Mouse (Mus musculus): ENCODE results near the gene Ccdc14. TPM values are rescaled to one million over a fixed set of nuclear protein-coding genes. Genes with fewer than 3 reads are reported as not detected.

Gene Ccdc14
- polyA plus RNA-seq, 2 experiments = 6.4 to 9.1 TPM

- Histone ChIP-seq H3K4me3 (replicated peaks; ENCODE audit: low read length) (no peak overlapping the region), H3K27ac (replicated peaks; ENCODE audit: low read depth, low read length) (no peak overlapping the region), H3K9ac (ENCODE audit: low read depth, low read length, severe bottlenecking) (no peak overlapping the region), H3K36me3 (ENCODE audit: control insufficient read depth, insufficient read depth, low read length) (no peaks in the 10 kb centered on the region), H3K9me3 (ENCODE audit: control insufficient read depth, low read length) (no peaks in the 10 kb centered on the region; the same call in 1 of the 2 replicates), H3K4me1 (ENCODE audit: control insufficient read depth, insufficient read depth, low read length) (no peaks in the 10 kb centered on the region), H3K4me2 (replicated peaks; ENCODE audit: low read depth, low read length, severe bottlenecking) (no peak overlapping the region), H3K27me3 (ENCODE audit: control insufficient read depth, insufficient read depth, low read length) (no peaks in the 10 kb centered on the region)
- DNase-seq (ENCODE audit: low spot score) (no peak), ATAC-seq (ENCODE audit: low FRiP score, low read depth) (no peak)
- no peak for TF ChIP-seq POLR2A (IDR thresholded peaks at IDR 0.05; ENCODE audit: borderline replicate concordance, extremely low read depth, insufficient read depth, insufficient read length)
- 76% methylated on average over 1 of the region's 1 CpGs for WGBS
Measured at GRCm38 (mm10) chr16:34765666-34766065, 75.2 kb downstream of the Ccdc14 start.

- TF ChIP-seq POLR2A (IDR thresholded peaks at IDR 0.05; ENCODE audit: borderline replicate concordance, extremely low read depth, insufficient read depth, insufficient read length) = no peak
- H3K36me3 ChIP-seq (ENCODE audit: control insufficient read depth, insufficient read depth, low read length) = no peaks in the 10 kb centered on the region
- ATAC-seq (ENCODE audit: low FRiP score, low read depth) (no peak), DNase-seq (ENCODE audit: low spot score) (no peak)
- H3K4me3 ChIP-seq (replicated peaks; ENCODE audit: low read length) = no peak overlapping the region
- H3K4me1 ChIP-seq (ENCODE audit: control insufficient read depth, insufficient read depth, low read length) = no peaks in the 10 kb centered on the region
- no peaks in the 10 kb centered on the region; the same call in 1 of the 2 replicates for H3K9me3 ChIP-seq (ENCODE audit: control insufficient read depth, low read length)
- H3K9ac ChIP-seq (ENCODE audit: low read depth, low read length, severe bottlenecking) = no peak overlapping the region
- H3K27me3 ChIP-seq (ENCODE audit: control insufficient read depth, insufficient read depth, low read length) = no peaks in the 10 kb centered on the region
- H3K4me2 ChIP-seq (replicated peaks; ENCODE audit: low read depth, low read length, severe bottlenecking) = no peak overlapping the region
- no peak overlapping the region for H3K27ac ChIP-seq (replicated peaks; ENCODE audit: low read depth, low read length)
- WGBS = 91% methylated on average over 1 of the region's 1 CpGs
Measured at GRCm38 (mm10) chr16:34766193-34766592, 75.8 kb downstream of the Ccdc14 start.

- Histone ChIP-seq H3K9ac (ENCODE audit: low read depth, low read length, severe bottlenecking) (no peak overlapping the region), H3K4me2 (replicated peaks; ENCODE audit: low read depth, low read length, severe bottlenecking) (no peak overlapping the region), H3K27me3 (ENCODE audit: control insufficient read depth, insufficient read depth, low read length) (no peaks in the 10 kb centered on the region), H3K4me1 (ENCODE audit: control insufficient read depth, insufficient read depth, low read length) (no peaks in the 10 kb centered on the region), H3K9me3 (ENCODE audit: control insufficient read depth, low read length) (no peaks in the 10 kb centered on the region; the same call in 1 of the 2 replicates), H3K4me3 (replicated peaks; ENCODE audit: low read length) (no peak overlapping the region), H3K36me3 (ENCODE audit: control insufficient read depth, insufficient read depth, low read length) (no peaks in the 10 kb centered on the region), H3K27ac (replicated peaks; ENCODE audit: low read depth, low read length) (no peak overlapping the region)
- DNase-seq (ENCODE audit: low spot score) = no peak
- no peak for TF ChIP-seq POLR2A (IDR thresholded peaks at IDR 0.05; ENCODE audit: borderline replicate concordance, extremely low read depth, insufficient read depth, insufficient read length)
- WGBS = 83% methylated on average over 2 of the region's 2 CpGs
- no peak for ATAC-seq (ENCODE audit: low FRiP score, low read depth)
Measured at GRCm38 (mm10) chr16:34767443-34767842, 77.0 kb downstream of the Ccdc14 start.

- no peak overlapping the region for H3K27ac ChIP-seq (replicated peaks; ENCODE audit: low read depth, low read length)
- 69% methylated on average over 4 of the region's 4 CpGs for WGBS
Measured at GRCm38 (mm10) chr16:34768436-34768835, 78.0 kb downstream of the Ccdc14 start.

GRCm38 (mm10) chr16:34770127-34770526, 79.7 kb downstream of the Ccdc14 start:
- Histone ChIP-seq H3K9ac (ENCODE audit: low read depth, low read length, severe bottlenecking) (no peak overlapping the region), H3K4me1 (ENCODE audit: control insufficient read depth, insufficient read depth, low read length) (no peaks in the 10 kb centered on the region), H3K4me3 (replicated peaks; ENCODE audit: low read length) (no peak overlapping the region), H3K36me3 (ENCODE audit: control insufficient read depth, insufficient read depth, low read length) (no peaks in the 10 kb centered on the region), H3K27ac (replicated peaks; ENCODE audit: low read depth, low read length) (no peak overlapping the region), H3K4me2 (replicated peaks; ENCODE audit: low read depth, low read length, severe bottlenecking) (no peak overlapping the region), H3K9me3 (ENCODE audit: control insufficient read depth, low read length) (no peaks in the 10 kb centered on the region; the same call in 1 of the 2 replicates), H3K27me3 (ENCODE audit: control insufficient read depth, insufficient read depth, low read length) (no peaks in the 10 kb centered on the region)
- ATAC-seq (ENCODE audit: low FRiP score, low read depth) (no peak), DNase-seq (ENCODE audit: low spot score) (no peak)
- no peak for TF ChIP-seq POLR2A (IDR thresholded peaks at IDR 0.05; ENCODE audit: borderline replicate concordance, extremely low read depth, insufficient read depth, insufficient read length)
- WGBS = 87% methylated on average over 4 of the region's 4 CpGs

More at GRCm38 (mm10) chr16:34768436-34768835, 78.0 kb downstream of the Ccdc14 start:
- Histone ChIP-seq H3K4me2 (replicated peaks; ENCODE audit: low read depth, low read length, severe bottlenecking) (no peak overlapping the region), H3K27me3 (ENCODE audit: control insufficient read depth, insufficient read depth, low read length) (no peaks in the 10 kb centered on the region), H3K4me1 (ENCODE audit: control insufficient read depth, insufficient read depth, low read length) (no peaks in the 10 kb centered on the region), H3K9ac (ENCODE audit: low read depth, low read length, severe bottlenecking) (no peak overlapping the region), H3K9me3 (ENCODE audit: control insufficient read depth, low read length) (no peaks in the 10 kb centered on the region; the same call in 1 of the 2 replicates), H3K4me3 (replicated peaks; ENCODE audit: low read length) (no peak overlapping the region), H3K36me3 (ENCODE audit: control insufficient read depth, insufficient read depth, low read length) (no peaks in the 10 kb centered on the region)
- TF ChIP-seq POLR2A (IDR thresholded peaks at IDR 0.05; ENCODE audit: borderline replicate concordance, extremely low read depth, insufficient read depth, insufficient read length) = no peak
- no peak for DNase-seq (ENCODE audit: low spot score)
- ATAC-seq (ENCODE audit: low FRiP score, low read depth) = no peak

Data from limb, embryonic 14.5 days (tissue).